In the genomic region with DNA sequence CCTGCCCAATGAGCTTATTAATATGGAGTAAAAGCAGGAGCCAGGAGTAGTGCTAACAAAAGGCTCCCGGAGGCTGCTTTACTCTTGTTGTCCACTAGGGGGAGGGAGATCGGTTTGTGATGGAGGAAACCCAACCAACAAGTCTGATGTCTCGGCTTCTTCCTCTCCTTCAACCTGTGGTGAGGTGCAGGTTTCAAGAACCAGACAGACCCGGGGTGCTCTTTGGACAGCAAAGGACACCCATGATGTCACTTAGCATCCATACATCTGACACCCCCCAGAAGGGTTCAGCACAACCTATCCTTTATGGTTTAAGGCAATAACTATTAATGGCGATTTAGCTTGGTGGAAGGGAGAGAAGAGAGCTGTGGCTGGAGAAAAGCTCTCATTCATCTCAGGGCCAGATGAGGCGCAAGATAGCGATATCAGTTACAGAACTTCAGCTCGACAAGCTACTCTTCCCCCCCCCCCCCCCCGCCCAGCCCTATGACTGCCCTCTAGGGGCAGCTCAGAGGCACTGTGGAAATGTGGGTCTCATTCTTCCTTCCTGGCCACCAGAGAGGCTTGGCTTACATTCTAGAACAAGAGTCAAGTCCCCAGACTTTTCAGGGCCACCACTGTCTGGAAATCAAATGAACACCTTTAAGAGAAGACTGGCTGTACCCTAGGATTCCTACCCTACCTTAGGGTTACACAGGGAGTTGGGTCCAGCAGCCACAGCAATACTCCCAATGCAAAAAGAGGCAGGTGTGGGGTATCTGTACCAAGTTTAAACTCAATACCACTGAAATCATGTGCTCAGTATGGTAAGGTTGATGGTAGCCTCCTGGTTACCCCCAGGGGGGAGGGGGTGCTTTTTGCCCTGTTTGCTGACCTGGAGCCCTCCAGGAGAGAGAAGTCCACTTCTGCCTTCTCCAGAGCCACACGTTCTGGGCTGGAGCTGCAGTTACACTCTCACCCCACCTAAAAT, we compare ENCODE assay signal across 8 mouse cellular contexts. TPM values are rescaled to one million over a fixed set of nuclear protein-coding genes. Genes with fewer than 3 reads are reported as not detected.
DNase-seq lines count a peak whose midpoint lies in the region; ATAC-seq and TF ChIP-seq lines count a peak whose summit lies in the region.

No protein-coding gene starts in this region.

- H3K4me3 ChIP-seq in ES-Bruce4 (ENCODE audit: low read depth, low read length): peak overlapping the region; percentile 5; the same call in 1 of the 2 replicates
- H3K4me3 ChIP-seq in heart, embryonic 16.5 days (ENCODE audit: low read length): no peak overlapping the region
- no peak overlapping the region for H3K4me3 ChIP-seq in limb, embryonic 11.5 days (ENCODE audit: low read depth, low read length)
- H3K4me3 ChIP-seq in midbrain, embryonic 11.5 days (ENCODE audit: low read depth, low read length): no peak overlapping the region

- H3K9ac ChIP-seq in ES-Bruce4 (ENCODE audit: low read depth, poor library complexity, severe bottlenecking): 0 out of 2 replicates have a peak overlapping the region, but pooled peaks have one; percentile 42
- H3K9ac ChIP-seq in heart, embryonic 16.5 days (ENCODE audit: low read length): no peak overlapping the region
- no peak overlapping the region for H3K9ac ChIP-seq in limb, embryonic 11.5 days (ENCODE audit: low read length)
- H3K9ac ChIP-seq in midbrain, embryonic 11.5 days (ENCODE audit: low read length): no peak overlapping the region

- 24% methylated on average over 9 of the region's 10 CpGs for WGBS in heart, embryonic 16.5 days
- 39% methylated on average over 9 of the region's 10 CpGs for WGBS in limb, embryonic 11.5 days
- 24% methylated on average over 9 of the region's 10 CpGs for WGBS in midbrain, embryonic 11.5 days

- H3K27me3 ChIP-seq in ES-Bruce4 (ENCODE audit: control insufficient read depth, insufficient read depth, low read length, poor library complexity, severe bottlenecking): no peaks in the 10 kb centered on the region
- H3K27me3 ChIP-seq in heart, embryonic 16.5 days (ENCODE audit: control insufficient read depth, insufficient read depth, low read length): no peaks in the 10 kb centered on the region
- no peaks in the 10 kb centered on the region for H3K27me3 ChIP-seq in limb, embryonic 11.5 days (ENCODE audit: control insufficient read depth, insufficient read depth, low read length)
- H3K27me3 ChIP-seq in midbrain, embryonic 11.5 days (ENCODE audit: control insufficient read depth, insufficient read depth, low read length): no peaks in the 10 kb centered on the region

- ATAC-seq in frontal cortex, adult (ENCODE audit: low TSS enrichment): peak; percentile 70
- ATAC-seq in heart, embryonic 16.5 days (replicated peaks; ENCODE audit: extremely low read depth, insufficient read depth, low FRiP score): peak; percentile 29; the same call in 1 of the 2 replicates
- no peak for ATAC-seq in limb, embryonic 11.5 days (ENCODE audit: insufficient number of reproducible peaks, low FRiP score, low TSS enrichment, low read depth)
- peak; percentile 45; the same call in 1 of the 2 replicates for ATAC-seq in midbrain, embryonic 11.5 days (ENCODE audit: low FRiP score)

- no peaks in the 10 kb centered on the region for H3K36me3 ChIP-seq in ES-Bruce4 (ENCODE audit: control insufficient read depth, insufficient read depth, low read length, poor library complexity, severe bottlenecking)
- peaks cover 53% of the 10 kb centered on the region for H3K36me3 ChIP-seq in heart, embryonic 16.5 days (ENCODE audit: control insufficient read depth, insufficient read depth)
- peaks cover 30% of the 10 kb centered on the region for H3K36me3 ChIP-seq in limb, embryonic 11.5 days (ENCODE audit: control insufficient read depth, insufficient read depth, low read length)
- peaks cover 30% of the 10 kb centered on the region for H3K36me3 ChIP-seq in midbrain, embryonic 11.5 days (ENCODE audit: control insufficient read depth, insufficient read depth, low read length)

- peak; percentile 46 for TF ChIP-seq CTCF in ES-Bruce4 (IDR thresholded peaks at IDR 0.05; ENCODE audit: low read depth, low read length)

- H3K27ac ChIP-seq in ES-Bruce4 (ENCODE audit: insufficient read depth, low read length): no peak overlapping the region
- H3K27ac ChIP-seq in heart, embryonic 16.5 days (ENCODE audit: low read length): 0 out of 2 replicates have a peak overlapping the region, but pooled peaks have one; percentile 14
- no peak overlapping the region for H3K27ac ChIP-seq in limb, embryonic 11.5 days (replicated peaks; ENCODE audit: low read depth, low read length)
- H3K27ac ChIP-seq in midbrain, embryonic 11.5 days (ENCODE audit: low read depth, low read length): peak overlapping the region; percentile 30; the same call in 1 of the 2 replicates

- no peaks in the 10 kb centered on the region for H3K9me3 ChIP-seq in ES-Bruce4 (replicated peaks; ENCODE audit: control insufficient read depth, insufficient read depth, low read length, poor library complexity, severe bottlenecking)
- no peaks in the 10 kb centered on the region for H3K9me3 ChIP-seq in heart, embryonic 16.5 days (replicated peaks; ENCODE audit: control insufficient read depth, low read length)
- no peaks in the 10 kb centered on the region for H3K9me3 ChIP-seq in limb, embryonic 11.5 days (ENCODE audit: control insufficient read depth, low read length)
- H3K9me3 ChIP-seq in midbrain, embryonic 11.5 days (ENCODE audit: control insufficient read depth, low read length): no peaks in the 10 kb centered on the region

- no peaks in the 10 kb centered on the region for H3K4me1 ChIP-seq in ES-Bruce4 (ENCODE audit: control insufficient read depth, insufficient read depth, low read length)
- peaks cover 12% of the 10 kb centered on the region for H3K4me1 ChIP-seq in heart, embryonic 16.5 days (ENCODE audit: control insufficient read depth, insufficient read depth, low read length)
- H3K4me1 ChIP-seq in limb, embryonic 11.5 days (ENCODE audit: control insufficient read depth, insufficient read depth, low read length): 0 out of 2 replicates have a peak, but pooled peaks cover 4% of the 10 kb centered on the region
- H3K4me1 ChIP-seq in midbrain, embryonic 11.5 days (ENCODE audit: control insufficient read depth, insufficient read depth, low read length): peaks cover 22% of the 10 kb centered on the region

- no peak overlapping the region for H3K4me2 ChIP-seq in heart, embryonic 16.5 days (ENCODE audit: low read depth, low read length)
- H3K4me2 ChIP-seq in limb, embryonic 11.5 days (ENCODE audit: low read depth, severe bottlenecking): no peak overlapping the region
- H3K4me2 ChIP-seq in midbrain, embryonic 11.5 days: no peak overlapping the region; the same call in 1 of the 2 replicates

- no peak for TF ChIP-seq EP300 in ES-Bruce4 (IDR thresholded peaks at IDR 0.05; ENCODE audit: insufficient read depth, low read depth, low read length)

- no peak for DNase-seq in frontal cortex, postnatal 10 days (ENCODE audit: low spot score in 2 of 2)
- DNase-seq in embryo, embryonic 10 days (ENCODE audit: low spot score): peak; percentile 79
- peak; percentile 79 for DNase-seq in limb, embryonic 11.5 days (ENCODE audit: low spot score)
- peak; percentile 95 for DNase-seq in midbrain, embryonic 11.5 days (ENCODE audit: low spot score, missing footprints)
- DNase-seq in thymus, postnatal 0 days (ENCODE audit: low spot score): peak; percentile 76

- no peak for TF ChIP-seq POLR2A in ES-Bruce4 (IDR thresholded peaks at IDR 0.05; ENCODE audit: insufficient read depth, low read length)

RNA-seq across cellular contexts. Expression of gene Ccnd2, which starts 9.6 kb away (rescaled TPM):
- polyA plus RNA-seq in ES-Bruce4 (2011; ENCODE audit: insufficient read depth, insufficient read length, low read depth, missing spikeins): 12.4 and 18.2 TPM in 2 replicates
- polyA plus RNA-seq in heart, embryonic 16.5 days (2015; fragmentation: Nextera tagmentation; extraction: Ambion mirVana): 450 and 476 TPM in 2 replicates
- 1,093 and 1,097 TPM in 2 replicates for polyA plus RNA-seq in limb, embryonic 11.5 days (2014; fragmentation: Nextera tagmentation; extraction: Ambion mirVana)
- 1,627 and 1,717 TPM in 2 replicates for polyA plus RNA-seq in midbrain, embryonic 11.5 days (2014; fragmentation: Nextera tagmentation; extraction: Ambion mirVana)
- polyA plus RNA-seq in thymus, postnatal 0 days (2015; fragmentation: Nextera tagmentation; extraction: Ambion mirVana): 279 and 280 TPM in 2 replicates

RNA-seq across cellular contexts. Expression of gene Tigar, which starts 33.1 kb away (rescaled TPM):
- 32.4 and 37.6 TPM in 2 replicates for polyA plus RNA-seq in ES-Bruce4 (2011; ENCODE audit: insufficient read depth, insufficient read length, low read depth, missing spikeins)
- 7.7 and 8.2 TPM in 2 replicates for polyA plus RNA-seq in heart, embryonic 16.5 days (2015; fragmentation: Nextera tagmentation; extraction: Ambion mirVana)
- polyA plus RNA-seq in limb, embryonic 11.5 days (2014; fragmentation: Nextera tagmentation; extraction: Ambion mirVana): 4.3 and 4.5 TPM in 2 replicates
- polyA plus RNA-seq in midbrain, embryonic 11.5 days (2014; fragmentation: Nextera tagmentation; extraction: Ambion mirVana): 5.8 and 6.9 TPM in 2 replicates
- polyA plus RNA-seq in thymus, postnatal 0 days (2015; fragmentation: Nextera tagmentation; extraction: Ambion mirVana): 3.0 and 3.2 TPM in 2 replicates

Comparison
In these comparisons a context has a peak if more than half of its experiments do, and no peak if none do; other contexts are left out.
1. DNase-seq: peak in embryo, embryonic 10 days (single experiment), limb, embryonic 11.5 days (single experiment), midbrain, embryonic 11.5 days (single experiment) and thymus, postnatal 0 days (single experiment); none in frontal cortex, postnatal 10 days (0 of 2).
2. H3K27ac ChIP-seq: peak in heart, embryonic 16.5 days (single experiment) and midbrain, embryonic 11.5 days (single experiment); none in ES-Bruce4 (single experiment) and limb, embryonic 11.5 days (single experiment).
3. RNA of gene Ccnd2, which starts 9.6 kb away (polyA plus RNA-seq): 1,627 to 1,717 TPM in midbrain, embryonic 11.5 days, 1,093 to 1,097 TPM in limb, embryonic 11.5 days, 450 to 476 TPM in heart, embryonic 16.5 days and 279 to 280 TPM in thymus, postnatal 0 days; 12.4 to 18.2 TPM in ES-Bruce4; every median in the first group is over 10 times any median in the second.